Mouse (Mus musculus) liver, adult 2 months (tissue): ENCODE data around the gene Rxfp4. TPM values are rescaled to one million over a fixed set of nuclear protein-coding genes. Genes with fewer than 3 reads are reported as not detected.

Experiments used
- DNase-seq: peaks from one replicate; pipeline ENCODE4 v3.0.0-alpha.2; 2011; ENCODE audit warnings: low read depth, low spot score; ENCODE audit errors: extremely low read depth
- H3K27ac ChIP-seq: fragments of 200-500 bp; replicated peaks from 2 replicates; pipeline ENCODE4 v1.5.1; 2012; ENCODE audit warnings: low read depth, mild to moderate bottlenecking, control low read depth, inconsistent platforms, low read length; ENCODE audit not compliant: insufficient read depth
- H3K27me3 ChIP-seq: fragments of 200-500 bp; 2 replicates; pipeline ENCODE4 v1.6.1; 2012; ENCODE audit warnings: mild to moderate bottlenecking, moderate library complexity, low read length, inconsistent platforms; ENCODE audit not compliant: control insufficient read depth, insufficient read depth
- H3K36me3 ChIP-seq: fragments of 200-500 bp; 2 replicates; pipeline ENCODE4 v1.6.1; 2012; ENCODE audit warnings: low read length, inconsistent platforms; ENCODE audit not compliant: control insufficient read depth, insufficient read depth
- H3K4me1 ChIP-seq: fragments of 200-500 bp; 2 replicates; pipeline ENCODE4 v1.6.1; 2011; ENCODE audit warnings: low read length; ENCODE audit not compliant: control insufficient read depth, insufficient read depth
- H3K4me3 ChIP-seq: fragments of 200-500 bp; 2 replicates; pipeline ENCODE4 v1.5.1; 2011; ENCODE audit warnings: low read depth, mild to moderate bottlenecking, control low read depth, low read length, moderate library complexity; ENCODE audit not compliant: insufficient read depth
- H3K79me2 ChIP-seq: fragments of 200-500 bp; 2 replicates; pipeline ENCODE4 v1.6.1; 2012; ENCODE audit warnings: inconsistent platforms, mild to moderate bottlenecking, low read length, moderate library complexity; ENCODE audit not compliant: control insufficient read depth, insufficient read depth
- H3K9ac ChIP-seq: fragments of 200-500 bp; 2 replicates; pipeline ENCODE4 v1.6.1; 2012; ENCODE audit warnings: low read depth, mild to moderate bottlenecking, control low read depth, inconsistent platforms, low read length
- CTCF ChIP-seq: fragments of 200-500 bp; IDR thresholded peaks from 2 replicates; pipeline ENCODE4 v1.5.1; 2011; ENCODE audit warnings: low read depth, low read length, control low read depth
- POLR2A ChIP-seq: fragments of 200-500 bp; IDR thresholded peaks from 2 replicates; pipeline ENCODE4 v1.6.1; 2011; ENCODE audit warnings: low read length, control low read depth; ENCODE audit not compliant: insufficient read depth; ENCODE audit errors: extremely low read depth
- WGBS: fragments of 180-500 bp; shearing (Covaris S2); methylation state at CpG from one replicate; pipeline ENCODE4 v1.1.7; 2018; 5-methylcytosine and 5-hydroxymethylcytosine counted together
- polyA plus RNA-seq: library from polyadenylated mRNA; depleted of rRNA; stranded (reverse); fragments of >200 nt; gene quantifications from 2 replicates; pipeline ENCODE4 v1.2.3, GENCODE M21; 2012
- total RNA-seq: library from RNA; depleted of rRNA; stranded (reverse); fragments of >200 nt; gene quantifications from 2 replicates; pipeline ENCODE4 v1.2.3, GENCODE M21; 2014

Rxfp4 gene
- total and polyA plus RNA-seq, 2 experiments, result not detected

- TF ChIP-seq POLR2A (no peak), CTCF (no peak)
- Histone ChIP-seq H3K79me2 (peaks cover 17% of the 10 kb centered on the region; the same call in 1 of the 2 replicates), H3K27ac (peak overlapping the region; percentile 91), H3K4me3 (no peak overlapping the region), H3K9ac (0 out of 2 replicates have a peak overlapping the region, but pooled peaks have one; percentile 33), H3K36me3 (peaks cover 14% of the 10 kb centered on the region), H3K4me1 (peaks cover 9% of the 10 kb centered on the region), H3K27me3 (no peaks in the 10 kb centered on the region)
- 83% methylated on average over 2 of the region's 2 CpGs for WGBS
- DNase-seq, result no peak
Observed at GRCm38 (mm10) chr3:88683814-88684213, 30.9 kb upstream of the Rxfp4 start.

GRCm38 (mm10) chr3:88677399-88677798, 24.5 kb upstream of the Rxfp4 start:
- Histone ChIP-seq H3K4me3 (peak overlapping the region; percentile 78), H3K36me3 (no peaks in the 10 kb centered on the region), H3K79me2 (no peaks in the 10 kb centered on the region), H3K4me1 (no peaks in the 10 kb centered on the region), H3K27ac (no peak overlapping the region), H3K9ac (peak overlapping the region; percentile 90), H3K27me3 (no peaks in the 10 kb centered on the region)
- 2% methylated on average over 11 of the region's 11 CpGs for WGBS
- TF ChIP-seq POLR2A (no peak), CTCF (peak; percentile 67)
- peak; percentile 71 for DNase-seq

- H3K27me3 ChIP-seq, result no peaks in the 10 kb centered on the region; the same call in 1 of the 2 replicates
- H3K4me3 ChIP-seq, result no peak overlapping the region
- H3K79me2 ChIP-seq, result no peaks in the 10 kb centered on the region
- H3K4me1 ChIP-seq, result no peaks in the 10 kb centered on the region
- no peak overlapping the region for H3K9ac ChIP-seq
- no peak for DNase-seq
- H3K27ac ChIP-seq, result no peak overlapping the region
- WGBS, result 80% methylated on average over 4 of the region's 4 CpGs
- H3K36me3 ChIP-seq, result no peaks in the 10 kb centered on the region
- no peak for TF ChIP-seq POLR2A
- TF ChIP-seq CTCF, result no peak
Observed at GRCm38 (mm10) chr3:88664095-88664494, 11.2 kb upstream of the Rxfp4 start.

- Histone ChIP-seq H3K36me3 (no peaks in the 10 kb centered on the region), H3K27me3 (no peaks in the 10 kb centered on the region; the same call in 1 of the 2 replicates), H3K4me1 (no peaks in the 10 kb centered on the region), H3K9ac (no peak overlapping the region), H3K79me2 (no peaks in the 10 kb centered on the region), H3K27ac (no peak overlapping the region), H3K4me3 (no peak overlapping the region)
- no peak for TF ChIP-seq POLR2A
- TF ChIP-seq CTCF, result no peak
- WGBS, result 20% methylated on average over 6 of the region's 6 CpGs
- peak; percentile 31 for DNase-seq
Observed at GRCm38 (mm10) chr3:88659798-88660197, 6.9 kb upstream of the Rxfp4 start.

- Histone ChIP-seq H3K4me3 (no peak overlapping the region), H3K27ac (no peak overlapping the region), H3K79me2 (no peaks in the 10 kb centered on the region), H3K9ac (no peak overlapping the region), H3K36me3 (no peaks in the 10 kb centered on the region), H3K4me1 (no peaks in the 10 kb centered on the region), H3K27me3 (no peaks in the 10 kb centered on the region; the same call in 1 of the 2 replicates)
- no peak for DNase-seq
- WGBS, result 79% methylated on average over 5 of the region's 5 CpGs
- TF ChIP-seq POLR2A (no peak), CTCF (no peak)
Observed at GRCm38 (mm10) chr3:88658441-88659127, 5.6 kb upstream of the Rxfp4 start.

- H3K4me3 ChIP-seq, result no peak overlapping the region
- H3K79me2 ChIP-seq, result no peaks in the 10 kb centered on the region
- WGBS, result 88% methylated on average over 8 of the region's 8 CpGs
- H3K27me3 ChIP-seq, result no peaks in the 10 kb centered on the region
- H3K27ac ChIP-seq, result no peak overlapping the region
- no peak for TF ChIP-seq CTCF
- TF ChIP-seq POLR2A, result no peak
- no peaks in the 10 kb centered on the region for H3K4me1 ChIP-seq
- no peak overlapping the region for H3K9ac ChIP-seq
- H3K36me3 ChIP-seq, result no peaks in the 10 kb centered on the region
- no peak for DNase-seq
Observed at GRCm38 (mm10) chr3:88655619-88656018, 2.7 kb upstream of the Rxfp4 start.
